Mouse (Mus musculus) layer of hippocampus, postnatal 10 days (tissue): ENCODE measurements around the gene Pex1. TPM values are rescaled to one million over a fixed set of nuclear protein-coding genes. Genes with fewer than 3 reads are reported as not detected.
"Not testable (repeated sequence)": the region's sequence is repeated elsewhere in the genome, so short reads cannot be mapped to it uniquely, and the experiment has no call there.

ENCODE experiments used
- DNase-seq, 2 experiments: peaks; one replicate each; pipeline ENCODE4 v3.0.0; 2021; ENCODE audit warnings: low spot score in 2 of 2
- long read RNA-seq: library from polyadenylated mRNA; stranded (forward); transcript quantifications from one replicate; pipeline ENCODE4 v2.0.0, GENCODE M21; 2023
- total RNA-seq, 2 experiments: library from RNA; stranded (reverse); gene quantifications; 2 replicates each; pipeline ENCODE4 v1.2.3; 2021

Pex1 gene
- total RNA-seq: 10 to 100 TPM; 22.9 to 27.5 TPM
- long read RNA-seq, full-length matches to known transcripts: 3 of 4 reads
- long read RNA-seq, partial matches to known transcripts: 1 of 4 reads
- long read RNA-seq, other reads (novel, unspliced or antisense): 0 of 4 reads

DNA sequence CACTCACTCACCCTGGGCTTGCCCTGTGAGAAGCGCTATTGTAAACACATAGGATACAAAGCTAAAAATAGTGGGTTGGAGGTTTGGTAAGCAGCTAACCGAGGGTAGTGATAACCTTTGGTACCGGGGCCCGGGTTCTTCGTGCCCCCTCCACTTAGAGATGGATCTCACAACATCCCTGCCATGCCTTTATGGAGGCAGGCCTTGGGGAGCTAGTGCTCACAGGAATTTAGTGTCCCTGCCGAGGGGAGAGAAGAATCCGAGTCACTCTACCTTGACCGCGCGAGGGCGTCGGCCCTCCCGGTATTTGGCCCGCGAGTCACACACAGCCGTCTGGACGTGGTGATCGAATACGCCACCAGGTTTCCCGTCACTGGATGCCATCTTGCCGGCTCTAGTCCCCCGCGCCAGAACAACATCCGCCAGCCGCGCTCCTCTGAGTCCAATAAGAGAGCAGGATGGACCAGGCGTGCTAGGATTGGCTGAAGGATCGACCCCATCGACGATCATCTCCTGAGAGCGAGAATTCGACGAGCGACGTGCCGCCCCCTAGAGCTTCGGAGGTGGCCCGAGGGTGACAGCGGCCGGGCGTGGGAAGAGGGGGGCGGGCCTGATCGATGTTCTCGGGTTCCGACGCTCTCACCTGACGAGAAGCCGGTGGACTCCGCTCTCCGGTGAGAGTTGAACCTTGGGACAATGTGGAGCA, at the start of gene Pex1:
Gene Pex1, plus strand, starts transcription at position 374 of the 706 bp plus-strand sequence.
- DNase-seq: peak; percentile 93 to 96

DNA sequence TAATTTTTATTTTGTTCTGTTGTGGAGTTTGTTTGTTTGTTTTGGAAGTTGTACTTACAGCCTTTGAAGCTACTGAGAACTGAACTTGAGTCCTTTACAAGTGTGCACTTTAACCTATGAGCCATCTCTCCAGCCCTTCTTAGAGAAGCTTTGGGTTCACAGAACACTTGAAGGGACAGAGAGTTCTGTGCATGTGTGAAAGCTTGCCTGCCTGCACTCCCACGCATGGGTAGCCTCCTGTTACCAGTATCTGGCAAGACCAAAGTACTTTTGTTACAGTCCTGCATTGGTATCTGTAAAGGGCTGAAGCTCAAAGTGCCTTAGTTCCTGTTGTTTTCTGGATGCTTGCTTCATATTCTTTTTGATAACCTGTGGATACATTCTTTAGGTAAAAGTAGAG, 49.6 kb upstream of the Pex1 start:
- no peak for DNase-seq

DNA sequence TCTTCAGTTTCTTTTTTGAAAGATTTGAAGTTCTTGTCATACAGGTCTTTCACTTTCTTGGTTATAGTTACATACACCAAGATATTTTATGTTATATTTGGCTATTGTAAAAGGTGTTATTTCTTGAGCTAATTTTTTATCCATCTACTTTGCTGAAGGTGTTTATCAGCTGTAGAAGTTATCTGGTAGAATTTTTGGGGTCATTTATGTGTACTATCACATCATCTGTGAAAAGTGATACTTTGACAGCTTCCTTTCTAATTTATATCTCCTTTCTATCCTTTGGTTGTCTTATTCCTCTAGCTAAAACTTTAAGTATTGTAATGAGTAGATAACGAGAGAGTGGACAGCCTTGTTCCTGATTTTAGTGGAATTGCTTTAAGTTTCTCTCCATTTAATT, 44.4 kb upstream of the Pex1 start:
- DNase-seq: no peak

DNA sequence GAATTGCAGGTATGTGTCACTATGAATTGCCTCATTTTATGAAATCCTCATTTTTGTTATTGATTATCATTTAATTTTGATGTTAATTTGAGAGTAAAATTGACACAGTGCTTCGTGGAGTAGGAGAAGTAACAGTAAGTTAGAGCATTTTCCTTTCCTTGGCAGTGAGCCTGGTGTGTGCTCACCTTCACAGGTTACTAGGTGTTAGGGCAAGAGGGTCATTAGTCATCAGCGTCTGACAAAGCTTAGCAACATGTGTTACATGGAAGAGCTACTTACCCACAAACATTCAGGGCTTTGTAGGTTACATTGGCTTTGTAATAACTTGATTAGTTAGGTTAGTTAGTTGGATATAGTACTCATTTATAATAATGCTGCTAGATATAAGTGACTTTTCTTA, 41.7 kb upstream of the Pex1 start:
- no peak for DNase-seq

DNA sequence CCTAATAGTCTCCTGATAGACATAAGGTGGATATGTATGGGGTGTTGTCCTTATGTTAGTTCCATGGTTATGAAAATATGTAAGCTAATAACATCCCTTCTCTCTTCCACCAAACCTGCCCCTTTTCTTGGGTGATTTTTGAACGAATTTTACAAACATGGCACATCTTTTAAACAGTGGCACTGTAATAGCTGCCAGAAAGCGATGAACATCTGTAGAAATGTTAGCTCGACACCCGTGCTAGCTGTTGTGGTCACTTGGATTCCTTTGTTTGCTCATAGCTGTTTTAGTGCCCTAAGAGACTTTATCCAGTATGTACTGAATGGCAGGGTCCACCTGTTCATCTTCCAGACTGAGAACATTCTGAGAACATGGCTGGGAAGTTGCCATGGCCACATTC, 24.6 kb upstream of the Pex1 start, which contains the start of gene 1700109H08Rik:
Gene 1700109H08Rik, plus strand, starts transcription at position 301 of the 400 bp plus-strand sequence.
- no peak for DNase-seq

DNA sequence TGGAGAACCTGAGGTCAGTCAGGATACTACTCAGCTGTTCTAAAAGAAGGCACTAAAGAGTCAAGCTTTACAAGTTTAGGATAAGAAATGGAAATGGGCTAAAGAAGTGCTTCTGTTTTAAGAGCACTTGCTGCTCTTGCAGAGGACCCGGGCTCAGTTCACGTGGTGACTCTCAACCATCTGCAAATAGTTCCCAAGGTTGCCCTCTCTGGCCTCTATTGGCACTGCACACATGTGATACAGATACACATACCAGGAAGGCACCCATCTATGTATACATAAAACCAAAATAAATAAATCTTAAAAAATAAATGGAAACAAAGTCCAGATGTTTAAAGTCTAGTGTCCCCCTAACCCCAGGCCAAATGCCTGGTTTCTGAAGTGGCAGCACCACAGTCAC, 21.0 kb upstream of the Pex1 start:
- DNase-seq: no peak

DNA sequence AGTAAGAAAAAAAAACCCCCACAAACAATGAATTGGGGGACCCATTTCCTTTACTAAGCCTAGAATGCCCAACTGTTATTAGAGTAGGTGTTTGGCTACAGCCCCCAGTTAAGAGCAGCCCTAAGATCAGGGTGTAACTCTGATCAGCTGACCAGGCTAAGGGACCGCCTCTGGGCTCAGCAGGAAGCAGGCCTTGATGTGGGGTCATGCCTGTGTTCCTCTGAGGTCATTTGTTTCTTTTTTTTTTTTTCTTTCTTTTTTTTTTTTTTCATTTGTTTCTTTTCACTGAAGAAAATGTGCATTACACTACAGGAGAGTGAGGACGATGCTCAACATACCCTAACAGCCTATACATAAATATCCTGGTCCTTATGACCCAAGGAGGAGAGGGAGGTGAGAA, 17.9 kb upstream of the Pex1 start:
- no peak for DNase-seq

DNA sequence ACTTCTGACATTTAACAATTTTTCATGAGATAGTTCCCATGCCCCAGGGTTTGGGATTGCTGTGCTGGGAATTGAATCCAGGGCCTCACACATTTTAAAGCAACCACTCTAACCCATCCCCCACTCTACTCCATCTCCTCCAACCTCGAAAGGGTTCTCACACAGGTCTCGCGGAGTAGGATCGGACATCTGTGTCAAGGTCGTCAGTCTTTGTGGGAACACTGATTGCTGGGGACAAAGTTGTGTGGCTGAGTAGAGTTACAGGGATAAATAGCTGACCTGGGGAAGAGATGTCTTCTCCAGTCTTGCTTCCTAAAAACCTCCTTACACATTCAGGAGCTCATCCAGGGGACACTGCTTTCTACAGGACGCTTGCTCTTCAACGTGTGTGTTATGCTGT, 16.8 kb upstream of the Pex1 start:
- DNase-seq: no peak

DNA sequence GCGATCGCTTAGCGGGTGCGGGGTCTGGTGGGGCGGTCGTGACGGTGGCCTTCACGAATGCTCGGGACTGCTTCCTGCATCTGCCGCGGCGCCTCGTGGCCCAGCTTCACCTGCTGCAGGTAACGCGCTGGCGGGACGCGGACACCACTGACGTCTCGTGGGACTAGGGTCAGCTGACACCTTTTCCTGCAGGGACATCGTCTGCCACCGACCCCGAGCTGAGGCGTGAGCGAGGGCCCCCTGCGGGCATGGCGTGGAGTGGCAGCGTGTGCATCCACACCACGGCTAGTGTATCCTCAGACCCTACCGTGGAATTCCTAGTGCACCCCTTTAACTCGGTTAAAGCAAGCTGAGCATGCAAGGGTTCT, 517 bp downstream of the Pex1 start, which contains the start of gene Rbm48:
Gene Rbm48, minus strand, starts transcription at position 187 of the 368 bp plus-strand sequence.
- peak; percentile 84 to 88 for DNase-seq

DNA sequence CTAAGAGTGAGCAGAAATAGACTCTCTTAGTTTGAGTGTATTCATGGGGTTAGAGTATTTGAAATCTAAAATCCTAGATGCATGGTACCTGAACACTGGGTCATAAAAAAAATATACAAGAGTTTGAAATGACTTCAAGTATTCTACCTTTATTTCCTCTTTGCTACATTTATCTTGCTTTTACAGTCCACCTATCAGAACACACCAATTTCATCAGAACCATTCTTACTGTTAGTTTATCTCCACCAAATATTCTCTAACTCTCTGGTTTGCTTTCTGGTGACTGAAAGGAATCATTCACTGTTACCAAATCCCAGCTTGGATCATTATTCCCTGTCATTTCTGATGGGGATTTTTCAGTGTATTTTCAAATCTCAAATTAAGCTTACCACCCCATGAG, 1.3 kb downstream of the Pex1 start:
- DNase-seq: no peak

DNA sequence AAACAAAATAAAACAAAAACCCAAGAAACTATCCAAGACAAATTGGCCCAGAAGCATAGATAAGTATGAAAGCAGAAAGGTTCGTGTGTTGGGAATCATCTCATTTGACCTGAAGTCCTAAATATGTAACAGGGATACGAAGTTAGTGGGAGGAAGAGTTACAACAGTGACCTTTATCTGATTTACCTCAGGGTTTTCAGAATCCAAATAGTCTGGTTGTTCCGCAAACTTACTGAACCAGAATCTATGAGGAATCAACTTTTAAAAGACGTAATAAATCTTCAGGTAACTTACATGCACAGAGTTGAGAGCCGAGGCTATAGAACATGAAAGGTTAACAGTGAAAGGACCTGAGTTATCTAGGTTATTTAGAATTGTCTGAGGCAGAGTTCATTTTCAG, 2.9 kb downstream of the Pex1 start:
- DNase-seq: no peak

DNA sequence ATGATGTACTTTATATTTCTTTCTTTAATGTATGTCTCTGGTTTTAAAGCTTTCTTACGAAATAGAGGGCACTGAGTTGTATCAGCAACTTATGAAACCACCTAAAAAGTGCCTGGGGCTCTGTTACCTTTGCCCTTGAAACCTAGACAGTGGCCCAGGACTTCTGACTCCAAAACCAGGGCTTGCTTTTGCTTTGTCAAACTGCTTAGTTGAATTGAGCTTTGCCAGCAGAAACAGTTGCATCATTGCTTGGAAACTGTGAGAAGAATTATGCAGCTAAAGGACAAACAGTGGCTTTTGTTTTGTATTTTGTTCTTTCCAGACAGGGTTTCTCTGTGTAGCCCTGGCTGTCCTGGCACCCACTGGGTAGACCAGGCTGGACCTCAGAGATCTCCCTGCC, 4.4 kb downstream of the Pex1 start:
- DNase-seq: no peak

DNA sequence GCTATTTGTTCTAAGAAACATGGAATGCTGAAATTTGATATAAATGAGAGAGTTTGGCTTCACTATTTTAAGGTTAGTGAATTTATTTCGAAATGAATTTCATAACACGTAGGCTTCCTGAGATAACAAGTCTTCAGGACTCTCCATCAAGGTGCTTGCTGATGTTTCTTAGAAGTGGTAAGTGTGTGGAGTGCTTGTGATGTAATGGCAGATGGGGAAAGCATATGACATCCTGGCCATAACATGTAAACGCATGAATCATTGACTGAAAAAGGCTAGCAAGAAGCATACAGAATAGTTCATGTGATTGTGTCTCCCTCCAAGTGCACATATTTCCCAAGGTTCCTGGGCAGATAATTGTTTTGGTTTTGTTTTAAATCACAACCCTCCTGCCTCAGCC, 4.9 kb downstream of the Pex1 start:
- no peak for DNase-seq

DNA sequence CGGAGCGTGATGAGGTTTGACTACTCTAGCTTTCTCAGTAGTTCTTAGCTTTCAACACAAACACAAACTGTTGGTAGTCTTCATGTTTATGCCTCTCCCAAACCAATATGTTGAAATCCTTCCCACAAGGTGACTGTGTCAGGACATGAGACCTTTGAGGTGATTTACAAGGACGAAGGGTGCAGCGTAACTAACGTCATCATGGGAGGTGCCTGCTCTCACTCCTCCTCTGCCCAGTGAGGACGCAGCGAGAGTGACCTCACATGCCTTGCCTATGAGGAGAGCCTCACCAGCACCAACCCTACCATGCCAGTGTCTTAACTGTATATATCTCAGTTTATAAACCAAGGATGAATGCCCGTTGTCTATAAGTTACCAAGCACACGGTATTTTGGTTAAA, 11.2 kb downstream of the Pex1 start:
- no peak for DNase-seq

DNA sequence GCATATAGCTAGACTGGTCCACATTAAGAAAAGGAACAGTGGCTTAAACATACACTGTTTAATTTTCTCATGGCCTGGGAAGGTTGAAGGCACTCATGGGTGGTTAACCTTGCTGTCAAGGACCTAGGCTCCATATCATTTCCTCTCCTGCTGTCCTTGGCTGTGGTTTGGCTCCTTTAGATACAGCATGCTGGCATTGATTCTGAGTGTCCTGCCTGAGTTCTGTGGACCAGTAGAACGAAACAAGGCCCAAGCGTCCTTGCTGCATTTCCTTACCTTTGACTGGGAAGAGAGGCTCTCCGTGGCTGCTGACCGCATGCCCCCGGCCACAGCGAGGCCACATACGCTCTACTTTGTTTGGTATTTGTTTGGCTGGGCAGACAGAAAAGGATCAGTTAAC, 13.4 kb downstream of the Pex1 start:
- no peak for DNase-seq

DNA sequence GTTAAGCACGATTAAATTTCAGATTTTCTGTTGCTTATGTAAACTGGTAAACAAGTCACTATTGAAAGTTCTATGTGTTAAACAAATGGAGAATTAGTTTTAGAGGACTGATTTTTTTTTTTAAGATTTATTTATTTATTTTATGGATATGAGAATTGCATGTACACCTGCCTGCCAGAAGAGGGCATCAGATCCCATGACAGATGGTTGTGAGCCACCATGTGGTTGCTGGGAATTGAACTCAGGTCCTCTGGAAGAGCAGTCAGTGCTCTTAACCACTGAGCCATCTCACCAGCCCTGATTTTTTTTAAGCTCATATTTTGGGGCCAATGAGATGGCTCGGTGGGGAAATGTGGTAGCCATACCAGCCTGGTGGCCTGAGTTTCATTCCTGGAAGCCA, 16.0 kb downstream of the Pex1 start:
- not testable (repeated sequence) for DNase-seq

DNA sequence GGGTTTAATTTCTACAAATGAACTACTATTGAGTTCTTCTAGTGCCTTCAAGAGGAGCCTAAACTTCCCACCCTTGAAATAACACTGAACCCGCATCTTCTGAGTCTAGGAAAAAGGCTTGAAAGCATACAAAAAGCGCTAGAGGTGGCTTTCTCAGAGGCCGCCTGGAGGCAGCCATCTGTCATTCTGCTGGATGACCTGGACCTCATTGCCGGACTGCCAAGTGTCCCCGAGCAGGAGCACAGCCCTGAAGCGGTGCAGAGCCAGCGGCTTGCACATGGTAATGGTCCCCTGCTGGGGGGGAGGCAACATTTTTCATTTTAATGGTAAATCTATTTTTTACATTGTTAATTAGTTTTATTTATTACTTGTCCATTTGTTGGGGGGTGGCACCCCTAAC, 24.6 kb downstream of the Pex1 start:
- DNase-seq: no peak

DNA sequence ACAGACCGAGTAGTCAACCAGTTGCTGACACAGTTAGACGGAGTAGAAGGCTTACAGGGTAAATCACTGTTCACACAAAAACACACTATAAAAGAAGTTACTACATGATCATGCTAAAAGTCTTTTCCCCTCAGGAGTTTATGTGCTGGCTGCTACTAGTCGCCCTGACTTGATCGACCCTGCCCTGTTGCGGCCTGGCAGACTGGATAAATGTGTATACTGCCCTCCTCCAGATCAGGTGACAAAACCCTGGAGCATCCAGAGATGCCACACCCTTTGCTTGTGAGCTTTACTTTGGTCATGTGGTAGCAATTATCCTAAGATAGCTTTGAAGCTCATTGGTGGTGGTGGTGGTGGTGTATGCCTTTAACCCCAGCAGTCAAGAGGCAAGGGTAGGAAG, 34.2 kb downstream of the Pex1 start:
- no peak for DNase-seq

DNA sequence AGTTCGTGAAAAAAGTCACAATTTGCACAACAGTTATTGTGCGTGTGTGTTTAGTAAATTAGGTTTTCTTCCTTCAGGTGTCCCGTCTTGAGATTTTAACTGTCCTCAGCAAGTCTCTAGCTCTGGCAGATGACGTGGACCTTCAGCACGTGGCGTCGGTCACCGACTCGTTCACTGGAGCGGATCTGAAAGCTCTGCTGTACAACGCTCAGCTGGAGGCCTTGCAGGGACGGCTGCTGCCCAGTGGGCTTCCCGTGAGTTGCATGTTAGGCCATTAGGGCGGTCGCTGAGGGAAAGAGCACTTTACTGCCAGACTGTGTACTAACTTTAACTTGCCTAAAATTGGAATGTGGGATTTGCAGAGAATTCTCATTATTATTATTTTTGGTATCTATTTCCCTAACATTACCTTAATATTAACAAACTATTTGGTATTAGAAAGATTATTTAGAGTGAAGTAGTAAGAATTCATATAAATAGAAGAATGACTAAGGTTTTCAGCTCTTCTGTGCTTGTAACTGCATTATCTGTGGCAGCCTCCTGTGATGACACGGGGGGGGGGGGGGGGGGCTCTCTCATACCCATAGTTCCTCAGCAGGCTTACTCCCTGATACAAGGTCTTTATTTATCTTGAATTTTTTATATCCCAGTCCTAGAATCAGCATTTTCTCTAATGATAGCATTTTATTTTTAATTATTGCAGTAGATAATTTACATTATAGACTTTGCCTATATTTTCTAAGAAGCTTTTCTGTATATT, 35.8 kb downstream of the Pex1 start:
- no peak for DNase-seq

DNA sequence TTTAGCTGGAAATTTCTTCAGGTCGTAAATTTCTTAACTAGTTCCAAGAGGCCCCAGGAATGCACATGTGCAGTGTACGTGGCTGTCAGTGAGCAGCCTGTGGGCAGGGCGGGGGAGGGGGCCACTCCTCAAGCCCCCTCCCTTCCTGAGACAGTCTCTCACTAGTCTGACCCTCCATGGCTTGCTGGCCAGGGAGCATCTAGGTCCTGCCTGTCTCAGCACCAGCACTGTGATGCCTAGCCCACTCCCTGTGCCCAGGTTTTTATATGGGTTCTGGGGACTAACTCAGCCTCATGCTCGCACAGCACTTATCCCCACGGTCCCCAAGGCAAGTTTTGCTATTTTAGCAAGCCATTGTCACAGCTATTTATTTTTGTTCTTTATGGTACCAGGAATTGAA, 36.4 kb downstream of the Pex1 start:
- no peak for DNase-seq

DNA sequence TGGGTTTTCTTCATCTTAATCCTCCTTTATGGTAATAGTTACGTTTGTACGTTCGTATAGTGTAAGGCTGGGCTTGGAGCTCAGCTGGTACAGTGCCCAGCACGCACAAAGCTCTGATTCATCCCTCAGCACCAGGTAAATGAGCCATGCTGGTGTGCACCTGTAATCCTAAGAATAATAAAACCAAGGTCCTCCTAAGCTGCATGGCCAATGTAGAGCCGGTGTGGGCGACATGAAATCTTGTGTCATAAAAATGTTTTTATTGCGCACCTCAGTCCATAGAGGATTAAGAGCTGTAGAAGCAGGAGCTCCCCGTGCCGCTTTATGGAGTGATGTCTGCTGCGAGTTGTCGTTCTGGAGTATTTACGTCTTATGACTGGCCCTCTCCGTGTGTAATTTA, 37.4 kb downstream of the Pex1 start:
- no peak for DNase-seq

DNA sequence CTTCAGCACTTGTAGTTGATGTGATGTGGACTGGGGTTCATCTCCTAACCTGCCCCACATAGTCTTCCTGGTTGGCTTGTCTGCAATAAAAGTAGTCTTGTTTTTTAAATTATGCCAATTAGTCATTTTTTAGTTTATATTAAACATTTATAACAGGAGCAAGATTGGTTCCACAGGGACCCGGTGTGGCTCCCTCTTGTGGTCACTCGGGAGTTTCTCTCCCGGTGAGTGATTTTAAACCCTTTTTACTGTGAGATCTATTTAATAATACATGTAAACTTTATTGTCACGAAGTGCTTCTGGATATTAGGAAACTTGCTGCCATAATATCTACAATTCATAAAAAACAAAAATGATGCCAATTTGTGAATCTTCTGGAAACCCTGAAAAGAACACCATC, 38.1 kb downstream of the Pex1 start:
- DNase-seq: no peak

DNA sequence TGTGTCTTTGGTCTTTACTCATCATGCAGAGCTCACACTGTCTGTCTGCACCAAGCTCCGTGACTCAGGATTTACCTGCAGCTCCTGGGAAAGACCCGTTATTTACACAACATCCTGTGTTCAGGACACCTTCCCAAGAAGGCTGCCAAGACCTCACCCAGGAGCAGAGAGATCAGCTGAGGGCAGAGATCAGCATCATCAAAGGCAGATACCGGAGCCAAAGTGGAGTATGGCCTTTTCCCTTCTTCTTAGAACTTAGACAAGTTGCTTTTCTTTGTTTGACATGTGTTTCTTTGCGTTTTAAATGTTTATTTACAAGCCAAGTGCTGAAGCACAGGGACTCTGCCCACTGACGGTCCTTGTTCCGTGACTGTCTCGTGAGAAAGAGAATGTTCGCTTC, 39.4 kb downstream of the Pex1 start:
- no peak for DNase-seq
